28 mouse cellular contexts compared by ENCODE assay signal in the genomic region with DNA sequence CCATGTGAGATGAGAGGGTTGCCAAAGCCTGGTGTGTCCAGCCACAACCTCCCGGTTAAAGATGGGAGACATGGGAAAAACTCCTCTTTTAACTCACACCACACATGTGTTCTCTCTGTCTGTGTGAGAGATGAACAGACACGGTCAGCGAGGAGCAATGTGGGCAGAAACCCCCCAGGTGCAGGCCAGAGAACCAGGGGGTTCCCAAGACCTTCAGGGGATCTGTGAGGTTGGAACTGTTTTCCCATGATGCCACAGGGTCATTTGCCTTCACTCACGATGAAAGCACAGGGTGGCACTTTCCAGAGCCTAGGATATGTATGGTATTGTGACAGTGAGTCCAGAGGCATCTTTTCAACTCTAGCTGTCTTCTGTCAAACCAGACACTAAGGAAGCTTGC. TPM values are rescaled to one million over a fixed set of nuclear protein-coding genes. Genes with fewer than 3 reads are reported as not detected.
"Had no signal": no experiment of that assay in that cellular context is flagged by ENCODE, and none has a peak within 500 bp of the region (broad histone marks: within the 10 kb centered on the region; RNA-seq: fewer than 3 reads in every experiment).

No protein-coding gene starts in this region.

- H3K27ac ChIP-seq: heart, embryonic 10.5 days; hindbrain, embryonic 10.5 days; hindbrain, embryonic 12.5 days; hindbrain, embryonic 14.5 days; intestine, embryonic 15.5 days; layer of hippocampus, adult 2 months; left cerebral cortex, adult 2 months; limb, embryonic 10.5 days; limb, embryonic 12.5 days; liver, embryonic 13.5 days had no signal

- H3K9me3 ChIP-seq: heart, embryonic 10.5 days; hindbrain, embryonic 10.5 days; intestine, embryonic 15.5 days; limb, embryonic 10.5 days; liver, embryonic 13.5 days had no signal

- DNase-seq: gastrocnemius, postnatal 25 days; heart, postnatal 10 days; heart, postnatal 4 days; kidney, adult 18-20 months; kidney, adult 8-10 months; kidney, postnatal 10 days; kidney, postnatal 25 days; kidney, postnatal 4 days; liver; liver, embryonic 13.5 days had no signal

- H3K9ac ChIP-seq: heart, embryonic 12.5 days; hindbrain, embryonic 12.5 days; hindbrain, embryonic 14.5 days; intestine, embryonic 15.5 days; limb, embryonic 12.5 days; liver, embryonic 13.5 days had no signal

- H3K36me3 ChIP-seq: heart, embryonic 10.5 days; heart, embryonic 12.5 days; hindbrain, embryonic 12.5 days; intestine, embryonic 15.5 days; limb, embryonic 10.5 days; limb, embryonic 12.5 days; liver, embryonic 13.5 days had no signal

- H3K4me1 ChIP-seq: intestine, embryonic 15.5 days; limb, embryonic 12.5 days; liver, embryonic 13.5 days had no signal

- ATAC-seq: hindbrain, embryonic 16.5 days; inflammation-experienced regulatory T-cells, adult 6 months; intestine, embryonic 15.5 days; intestine, postnatal 0 days had no signal

- H3K4me3 ChIP-seq: heart, embryonic 10.5 days; heart, embryonic 12.5 days; hindbrain, embryonic 10.5 days; hindbrain, embryonic 12.5 days; intestine, embryonic 15.5 days; layer of hippocampus, adult 2 months; left cerebral cortex, adult 2 months; limb, embryonic 10.5 days; limb, embryonic 12.5 days; liver, embryonic 13.5 days had no signal

- H3K4me2 ChIP-seq: heart, embryonic 12.5 days; hindbrain, embryonic 12.5 days; hindbrain, embryonic 14.5 days; intestine, embryonic 15.5 days; limb, embryonic 12.5 days; liver, embryonic 11.5 days; liver, embryonic 13.5 days had no signal

RNA-seq across cellular contexts. Expression of a gene that starts 39.9 kb away (rescaled TPM):
- total RNA-seq: gastrocnemius, adult 8-10 months; granulocyte monocyte progenitor cell, adult 5-6 weeks had no signal
- polyA plus RNA-seq: heart, embryonic 12.5 days; heart, embryonic 14.5 days; kidney, embryonic 16.5 days; limb, embryonic 12.5 days; liver, embryonic 11.5 days had no signal
